Mouse (Mus musculus): ENCODE measurements at regions not wholly inside any gene's neighbourhood (a gene's known extent, or its start where the extent isn't known, plus 50 kb on each side); places are given as distances from the start of the nearest gene placed in this dataset.

DNA sequence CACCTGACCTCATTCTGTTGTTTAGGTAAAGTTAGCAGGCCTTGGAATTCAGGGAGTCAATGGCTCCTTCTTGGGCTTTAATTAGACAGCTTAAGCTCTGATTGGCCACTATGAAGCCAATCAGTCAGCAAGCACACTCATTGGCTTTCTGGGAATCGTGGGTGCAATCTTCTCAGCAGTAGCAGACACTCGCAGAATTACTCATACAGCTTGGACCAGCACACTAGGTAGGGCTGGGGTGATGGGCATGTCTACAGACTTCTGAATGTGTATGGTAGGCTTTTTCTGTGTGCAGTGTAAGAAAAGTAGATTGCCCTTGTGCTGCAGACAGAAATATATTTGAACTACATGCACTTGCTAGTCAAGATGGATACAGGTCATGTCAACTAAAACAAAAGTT, 143.4 kb downstream of the Foxb1 start:
- H3K4me3 ChIP-seq (ENCODE audit: control insufficient read depth in 1 of 2, insufficient read depth in 1 of 2, low read depth in 2 of 2, low read length in 2 of 2): no peak overlapping the region
- no peak overlapping the region for H3K9ac ChIP-seq (ENCODE audit: control insufficient read depth, low read depth, low read length, poor library complexity, severe bottlenecking)
- H3K27me3 ChIP-seq (ENCODE audit: control insufficient read depth in 1 of 2, insufficient read depth in 2 of 2, low read length in 2 of 2): no peaks in the 10 kb centered on the region
- TF ChIP-seq ELF1 (IDR thresholded peaks at IDR 0.05; ENCODE audit: low read depth, low read length): no peak
- no peak for TF ChIP-seq NELFE (IDR thresholded peaks at IDR 0.05; ENCODE audit: low read depth, low read length)
- TF ChIP-seq TAL1 (IDR thresholded peaks at IDR 0.05; ENCODE audit: low read length): no peak
- TF ChIP-seq ZC3H11A (IDR thresholded peaks at IDR 0.05; ENCODE audit: low read depth, low read length): no peak
- TF ChIP-seq ZKSCAN1 (IDR thresholded peaks at IDR 0.05; ENCODE audit: low read depth, low read length): no peak
- no peak for TF ChIP-seq GATA1 (IDR thresholded peaks at IDR 0.05; ENCODE audit: low read depth, low read length)
- TF ChIP-seq MEF2A (IDR thresholded peaks at IDR 0.05; ENCODE audit: extremely low read depth, insufficient replicate concordance, low read depth, low read length, poor library complexity, severe bottlenecking): no peak
- TF ChIP-seq KAT2A (conservative IDR thresholded peaks at IDR 0.05; ENCODE audit: low read depth, low read length): no peak
- TF ChIP-seq MXI1 (IDR thresholded peaks at IDR 0.05; ENCODE audit: low read depth, low read length): no peak
- TF ChIP-seq NRF1 (IDR thresholded peaks at IDR 0.05; ENCODE audit: insufficient read depth, low read depth, low read length, poor library complexity, severe bottlenecking): no peak
- no peak for TF ChIP-seq POLR2AphosphoS5 (IDR thresholded peaks at IDR 0.05; ENCODE audit: borderline replicate concordance, low read depth, low read length)
- H3K79me2 ChIP-seq (ENCODE audit: control insufficient read depth, insufficient read depth, low read length, poor library complexity): no peaks in the 10 kb centered on the region
- no peaks in the 10 kb centered on the region for H3K36me3 ChIP-seq (ENCODE audit: control insufficient read depth in 1 of 2, insufficient read depth in 2 of 2, low read length in 2 of 2)
- no peak overlapping the region for H3K27ac ChIP-seq (ENCODE audit: control insufficient read depth, low read depth, low read length)
- H3K4me1 ChIP-seq (ENCODE audit: control insufficient read depth in 1 of 2, insufficient read depth in 2 of 2, low read length in 2 of 2): no peaks in the 10 kb centered on the region
- H3K9me3 ChIP-seq (replicated peaks; ENCODE audit: insufficient read depth, low read length): no peaks in the 10 kb centered on the region
- no peak for DNase-seq (ENCODE audit: low read depth, low spot score)

GRCm38 (mm10) chr9:69597472-69597871, 144.1 kb downstream of the Anxa2 start:
- H3K9me3 ChIP-seq (replicated peaks; ENCODE audit: insufficient read depth, low read length): no peaks in the 10 kb centered on the region

More at GRCm38 (mm10) chr9:69597472-69597871, 144.1 kb downstream of the Anxa2 start:
- H3K27me3 ChIP-seq (ENCODE audit: control insufficient read depth in 1 of 2, insufficient read depth in 2 of 2, low read length in 2 of 2): no peaks in the 10 kb centered on the region
- H3K36me3 ChIP-seq (ENCODE audit: control insufficient read depth in 1 of 2, insufficient read depth in 2 of 2, low read length in 2 of 2): no peaks in the 10 kb centered on the region
- no peak for TF ChIP-seq NELFE (IDR thresholded peaks at IDR 0.05; ENCODE audit: low read depth, low read length)
- no peak for TF ChIP-seq MAX (IDR thresholded peaks at IDR 0.05; ENCODE audit: low read length)
- no peak for TF ChIP-seq MAZ (IDR thresholded peaks at IDR 0.05; ENCODE audit: low read depth, low read length)
- TF ChIP-seq BHLHE40 (IDR thresholded peaks at IDR 0.05; ENCODE audit: borderline replicate concordance, low read depth, low read length): no peak
- TF ChIP-seq CHD2 (IDR thresholded peaks at IDR 0.05; ENCODE audit: low read length): no peak
- TF ChIP-seq MAFK (IDR thresholded peaks at IDR 0.05; ENCODE audit: borderline replicate concordance, low read depth, low read length): no peak
- TF ChIP-seq USF2 (IDR thresholded peaks at IDR 0.05; ENCODE audit: borderline replicate concordance in 1 of 2, insufficient read depth in 1 of 2, low read depth in 1 of 2, low read length in 2 of 2): no peak
- TF ChIP-seq RAD21 (IDR thresholded peaks at IDR 0.05; ENCODE audit: low read depth, low read length): no peak
- no peak for TF ChIP-seq CTCF (IDR thresholded peaks at IDR 0.05 in 2 of 3, conservative IDR thresholded peaks at IDR 0.05 in 1 of 3; ENCODE audit: control insufficient read depth in 1 of 3, insufficient read depth in 1 of 3, low read depth in 2 of 3, low read length in 3 of 3, poor library complexity in 1 of 3, severe bottlenecking in 1 of 3)
- no peak for TF ChIP-seq ZC3H11A (IDR thresholded peaks at IDR 0.05; ENCODE audit: low read depth, low read length)
- TF ChIP-seq ETS1 (IDR thresholded peaks at IDR 0.05; ENCODE audit: low read depth, low read length): no peak
- TF ChIP-seq SMC3 (IDR thresholded peaks at IDR 0.05; ENCODE audit: low read depth, low read length): no peak
- TF ChIP-seq TBP (IDR thresholded peaks at IDR 0.05; ENCODE audit: low read depth, low read length): no peak
- TF ChIP-seq JUND (IDR thresholded peaks at IDR 0.05; ENCODE audit: low read depth, low read length): no peak
- no peak for TF ChIP-seq SIN3A (IDR thresholded peaks at IDR 0.05; ENCODE audit: low read length)
- no peak for TF ChIP-seq USF1 (IDR thresholded peaks at IDR 0.05; ENCODE audit: low read depth, low read length)
- TF ChIP-seq ZKSCAN1 (IDR thresholded peaks at IDR 0.05; ENCODE audit: low read depth, low read length): no peak
- no peak overlapping the region for H3K4me3 ChIP-seq (ENCODE audit: control insufficient read depth in 1 of 2, insufficient read depth in 1 of 2, low read depth in 2 of 2, low read length in 2 of 2)
- H3K9ac ChIP-seq (ENCODE audit: control insufficient read depth, low read depth, low read length, poor library complexity, severe bottlenecking): no peak overlapping the region
- H3K79me2 ChIP-seq (ENCODE audit: control insufficient read depth, insufficient read depth, low read length, poor library complexity): no peaks in the 10 kb centered on the region
- H3K4me1 ChIP-seq (ENCODE audit: control insufficient read depth in 1 of 2, insufficient read depth in 2 of 2, low read length in 2 of 2): no peaks in the 10 kb centered on the region
- H3K27ac ChIP-seq (ENCODE audit: control insufficient read depth, low read depth, low read length): no peak overlapping the region
- DNase-seq (ENCODE audit: low read depth, low spot score): no peak

Measured in MEL (cell line).